Comparison of ENCODE assay signal across 13 mouse cellular contexts in genomic region chr19:32622142-32622541, GRCm38 (mm10).
"Had no signal": no experiment of that assay in that cellular context is flagged by ENCODE, and none has a peak within 500 bp of the region (broad histone marks: within the 10 kb centered on the region; RNA-seq: fewer than 3 reads in every experiment).

No protein-coding gene starts in this region.

- H3K27me3 ChIP-seq: limb, embryonic 15.5 days; liver, embryonic 15.5 days; neural tube, embryonic 15.5 days had no signal

- H3K36me3 ChIP-seq: liver, embryonic 15.5 days; midbrain, embryonic 10.5 days; neural tube, embryonic 15.5 days had no signal

- H3K27ac ChIP-seq: limb, embryonic 15.5 days; liver, embryonic 15.5 days; midbrain, embryonic 10.5 days; neural tube, embryonic 15.5 days had no signal

- DNase-seq: layer of hippocampus, adult 9-11 months; layer of hippocampus, postnatal 36 days; lung, embryonic 14.5 days; lung, postnatal 10 days; lung, postnatal 4 days; midbrain, embryonic 14.5 days; right cerebral cortex, adult 18-20 months; right cerebral cortex, postnatal 25 days had no signal

- H3K9ac ChIP-seq: limb, embryonic 15.5 days; liver, embryonic 15.5 days; lung, embryonic 14.5 days; neural tube, embryonic 15.5 days had no signal

- H3K4me1 ChIP-seq: liver, embryonic 15.5 days; neural tube, embryonic 15.5 days had no signal

- H3K4me3 ChIP-seq: limb, embryonic 15.5 days; liver, embryonic 15.5 days; midbrain, embryonic 10.5 days; myocyte; neural tube, embryonic 15.5 days had no signal
